Mouse (Mus musculus) common myeloid progenitor, adult 5-6 weeks (primary cell): ENCODE measurements at regions not wholly inside any gene's neighbourhood (a gene's known extent, or its start where the extent isn't known, plus 50 kb on each side); places are given as distances from the start of the nearest gene placed in this dataset.

Experiments used
- ATAC-seq: replicated peaks from 2 replicates; pipeline ENCODE4 v1.8.0; 2016; ENCODE audit warnings: low read depth, mild to moderate bottlenecking, moderate TSS enrichment, inconsistent platforms; ENCODE audit not compliant: poor library complexity, severe bottlenecking

DNA sequence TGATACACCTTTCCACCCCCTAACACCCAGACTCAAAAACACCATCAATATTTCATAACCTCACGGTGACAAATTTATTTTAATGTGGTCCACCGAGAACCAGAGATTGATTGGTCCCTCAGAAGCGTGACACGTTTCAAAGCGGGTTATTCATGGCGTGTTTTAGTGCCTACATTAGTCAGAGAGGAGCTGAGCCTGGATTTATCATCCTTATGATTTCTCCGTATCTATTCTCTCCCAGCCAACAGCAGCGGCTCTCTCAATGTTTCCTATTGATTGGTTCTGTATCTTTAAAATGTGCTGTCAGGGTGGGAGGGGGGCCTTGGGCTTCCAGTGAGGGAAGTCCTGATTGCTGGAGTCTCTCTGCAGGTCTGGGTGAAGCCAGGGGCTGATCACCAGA lies 219.9 kb downstream of the Dhx35 start:
- no peak for ATAC-seq

DNA sequence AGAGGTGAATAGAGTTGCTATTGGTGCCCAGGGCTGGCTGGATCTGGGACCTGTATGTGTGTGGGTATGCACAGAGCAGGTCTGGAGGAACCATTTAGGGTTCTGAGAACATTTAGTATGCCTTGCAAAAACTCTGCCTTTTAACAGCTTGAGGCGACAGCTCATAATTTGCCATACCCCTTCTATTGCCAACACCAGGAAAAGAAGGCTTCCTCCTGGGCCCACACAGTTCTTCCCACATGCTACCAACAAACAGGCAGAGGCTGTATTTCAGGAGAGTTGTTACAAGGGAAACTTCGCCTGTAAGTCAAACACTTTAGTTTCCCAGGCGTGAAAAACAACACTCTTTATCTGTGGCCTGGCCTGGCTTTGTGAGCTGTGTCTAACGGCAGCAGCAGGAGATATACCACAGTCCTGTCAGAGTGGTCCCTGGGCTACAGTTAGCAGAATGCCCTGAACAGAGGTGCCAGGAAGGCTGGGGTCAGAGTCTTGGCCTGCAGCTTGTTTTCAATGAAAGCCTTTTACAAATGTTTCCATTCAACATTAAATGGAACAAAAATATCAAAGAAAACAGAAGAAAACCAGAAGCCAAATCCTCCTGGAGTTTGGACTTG lies 225.4 kb downstream of the Dhx35 start:
- no peak for ATAC-seq

DNA sequence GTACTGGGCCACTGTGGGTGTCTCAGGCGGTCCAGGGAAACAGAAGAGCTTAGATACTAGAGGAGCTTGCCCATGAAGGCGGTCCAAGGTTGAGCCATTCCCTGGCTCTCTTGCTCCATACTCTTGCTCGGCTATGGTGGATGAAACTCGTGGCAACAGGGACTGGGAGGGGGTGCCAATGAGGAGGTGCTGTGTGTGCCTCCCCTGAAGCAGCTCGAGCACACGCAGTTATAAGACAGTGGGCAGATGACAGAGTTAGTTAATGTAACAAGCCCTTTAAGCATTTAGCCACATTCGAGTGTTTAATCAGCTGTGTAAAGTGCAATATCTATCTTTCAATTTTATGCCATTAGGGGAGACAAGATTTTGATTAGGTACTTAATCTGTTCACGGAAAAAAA lies 237.5 kb downstream of the Dhx35 start:
- no peak for ATAC-seq

DNA sequence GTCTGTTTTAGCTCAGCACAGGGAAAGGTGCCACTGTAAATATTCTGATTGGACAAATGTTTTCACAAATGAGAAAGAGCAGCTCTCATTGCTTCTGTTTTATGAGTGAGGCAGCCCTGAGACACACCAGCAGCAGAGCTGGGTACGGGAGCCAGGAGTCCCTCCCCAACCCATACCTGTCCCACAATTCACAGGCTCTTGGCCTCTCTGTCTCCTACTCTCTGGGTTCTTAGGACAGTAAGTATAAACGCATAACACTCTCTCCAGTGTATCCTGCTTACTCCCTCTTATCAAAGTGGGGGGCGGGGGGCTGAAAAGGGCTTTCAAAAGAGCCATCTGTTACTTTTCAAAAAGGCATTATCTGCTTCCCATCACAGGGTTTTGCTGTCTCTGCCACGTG lies 245.3 kb downstream of the Dhx35 start:
- no peak for ATAC-seq

DNA sequence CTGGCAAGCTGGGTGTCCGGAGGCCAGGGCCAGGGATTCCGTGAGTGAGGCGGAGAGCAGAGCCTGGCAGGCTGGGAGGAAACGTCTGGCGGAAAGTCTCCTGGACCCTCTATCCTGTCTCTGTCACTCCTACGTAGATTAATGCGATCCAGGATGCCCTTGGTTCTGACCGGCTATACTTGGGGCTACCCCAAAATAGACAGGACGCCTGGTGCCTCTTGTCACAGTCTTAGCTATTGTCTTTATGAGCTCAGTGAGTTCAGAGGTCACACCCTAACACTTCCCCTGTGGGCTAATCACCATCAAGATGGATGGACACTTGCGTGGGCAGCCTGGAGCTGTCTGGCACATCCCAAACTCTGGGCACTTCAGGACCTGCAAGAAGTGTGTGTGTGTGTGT lies 258.9 kb downstream of the Dhx35 start:
- 0 out of 2 replicates have a peak, but pooled peaks have one; percentile 11 for ATAC-seq

DNA sequence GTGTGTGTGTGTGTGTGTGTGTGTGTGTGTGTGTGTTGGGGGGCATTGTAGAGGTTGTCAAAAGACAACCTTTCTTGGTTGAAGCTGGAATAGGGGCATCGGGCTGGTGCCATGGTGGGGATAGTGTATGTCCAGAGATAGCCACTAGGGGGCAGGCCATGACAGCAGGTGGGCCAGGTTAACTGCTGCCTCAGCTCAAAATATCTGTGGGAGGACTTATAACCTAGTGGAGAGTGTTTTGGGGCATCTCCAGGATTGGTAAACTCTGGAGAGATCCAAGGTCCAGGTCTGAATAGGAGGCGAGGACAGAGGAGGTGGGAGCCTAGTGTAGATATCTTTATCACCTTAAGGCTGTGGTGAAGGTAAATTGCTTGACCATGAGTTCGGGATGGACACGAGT lies 259.3 kb downstream of the Dhx35 start:
- peak; percentile 78 for ATAC-seq

DNA sequence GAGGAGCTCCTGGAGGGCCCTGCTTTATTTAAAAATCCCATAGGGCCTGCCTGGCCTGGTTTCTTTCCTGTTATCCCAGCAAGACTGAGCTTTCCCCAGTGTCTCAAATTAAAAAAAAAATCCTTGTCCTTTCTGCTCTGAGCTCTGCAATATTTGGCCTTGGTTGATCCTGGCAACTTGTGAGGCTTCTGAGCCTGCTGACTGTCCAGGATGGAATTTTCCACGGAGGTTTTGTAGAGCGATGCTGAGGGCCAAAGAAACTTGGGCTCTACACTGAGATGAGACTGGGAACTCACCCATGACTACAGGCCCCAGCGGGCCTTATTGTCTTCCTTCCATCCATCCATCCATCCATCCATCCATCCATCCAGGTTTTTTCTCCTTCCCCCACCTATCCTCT lies 259.8 kb downstream of the Dhx35 start:
- no peak for ATAC-seq

DNA sequence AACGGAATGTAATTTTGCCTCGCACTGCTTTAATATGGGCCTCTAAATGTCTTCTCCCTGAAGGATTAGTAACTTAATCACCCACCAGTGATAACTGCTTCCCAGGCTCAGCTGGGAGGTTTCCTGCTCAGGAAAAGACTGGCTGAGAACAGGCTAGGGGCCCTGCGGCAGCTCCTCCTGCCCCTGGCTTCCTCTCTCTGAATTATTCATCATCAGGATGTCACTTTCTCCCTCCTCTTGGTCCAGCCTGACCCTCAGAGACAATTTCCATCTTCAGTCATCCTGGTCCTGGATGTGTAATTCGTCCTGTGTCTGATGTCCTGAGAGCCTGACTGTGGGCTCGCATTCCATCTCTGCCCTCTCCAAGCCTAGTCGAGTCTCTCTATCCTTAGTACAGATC lies 261.2 kb downstream of the Dhx35 start:
- ATAC-seq = no peak

DNA sequence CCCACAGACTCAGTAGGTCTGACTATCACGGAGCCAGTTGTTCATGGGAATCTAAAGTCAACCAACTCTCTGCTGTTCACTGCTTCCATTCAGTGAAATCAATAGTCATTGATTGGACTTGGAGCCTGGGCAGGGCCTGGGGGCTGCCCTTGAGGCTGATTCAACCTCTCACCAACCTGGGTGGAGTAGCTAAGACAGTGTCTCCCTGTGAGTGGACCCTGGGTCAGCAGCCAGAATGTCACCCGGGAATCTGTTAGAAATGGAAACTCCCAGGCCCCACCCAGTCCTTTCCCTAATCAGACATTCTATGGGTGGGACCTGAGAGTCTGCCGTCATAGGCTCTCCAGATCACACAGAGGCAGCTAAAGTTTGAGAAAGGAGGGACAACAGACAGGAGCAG lies 262.4 kb downstream of the Dhx35 start:
- ATAC-seq = no peak

DNA sequence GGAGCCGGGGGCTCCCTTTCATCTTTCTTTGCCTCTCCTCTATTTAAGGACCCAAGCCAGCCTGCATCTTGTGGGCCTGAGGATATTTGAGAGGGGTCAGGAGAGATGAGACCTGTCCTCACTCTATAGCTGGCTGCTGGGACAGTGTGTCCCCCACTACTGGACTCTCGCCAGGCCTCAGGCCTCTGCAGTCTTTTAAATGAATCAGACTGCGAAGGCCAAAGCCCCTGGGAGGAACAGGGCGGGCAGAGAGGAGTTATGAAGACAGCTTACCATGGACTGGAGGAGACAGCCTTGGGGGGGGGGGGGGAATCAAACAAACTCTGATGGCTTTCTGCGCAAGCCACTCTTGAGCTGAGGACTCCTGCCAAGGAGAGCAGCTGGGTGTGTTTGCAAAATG lies 262.9 kb downstream of the Dhx35 start:
- ATAC-seq = no peak

DNA sequence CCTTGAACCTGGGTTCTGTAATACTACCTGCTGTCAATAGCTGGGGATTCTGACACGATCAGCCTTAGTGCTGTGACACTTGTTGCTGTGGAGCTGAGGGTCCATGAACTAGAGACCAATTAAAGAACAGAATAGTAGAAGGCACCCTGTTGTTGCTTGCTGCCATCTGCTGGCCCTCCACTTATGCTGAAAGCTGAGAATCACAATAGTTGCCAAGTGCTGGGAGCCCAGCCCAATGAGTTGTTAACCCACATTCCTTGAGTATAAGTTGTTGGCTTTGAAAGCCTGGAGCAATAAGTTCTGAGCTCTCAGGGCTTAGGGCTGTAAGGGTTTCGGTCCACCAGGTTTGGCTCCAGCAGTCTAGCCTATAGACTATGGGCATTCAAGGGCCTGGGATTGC lies 267.7 kb downstream of the Dhx35 start:
- no peak for ATAC-seq

DNA sequence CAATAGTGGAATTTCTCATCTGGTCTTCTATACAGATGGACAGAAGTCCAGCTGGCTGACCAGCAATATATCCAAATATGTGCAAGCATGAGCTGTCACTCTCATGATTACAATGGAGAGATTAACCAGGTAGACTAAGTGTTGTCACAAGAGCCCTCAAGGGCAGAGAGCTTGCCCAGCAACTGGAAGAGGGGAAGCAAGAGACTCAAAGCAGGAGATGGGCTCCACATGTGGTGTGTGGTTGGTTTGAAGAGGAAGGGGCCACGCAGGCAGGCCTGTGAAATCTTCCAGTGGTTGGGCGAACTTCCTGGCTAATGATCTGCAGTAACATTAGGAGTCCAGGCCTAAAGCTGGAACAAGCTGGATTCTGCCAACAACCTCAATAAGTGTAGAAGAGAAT lies 268.1 kb downstream of the Dhx35 start:
- ATAC-seq = no peak

DNA sequence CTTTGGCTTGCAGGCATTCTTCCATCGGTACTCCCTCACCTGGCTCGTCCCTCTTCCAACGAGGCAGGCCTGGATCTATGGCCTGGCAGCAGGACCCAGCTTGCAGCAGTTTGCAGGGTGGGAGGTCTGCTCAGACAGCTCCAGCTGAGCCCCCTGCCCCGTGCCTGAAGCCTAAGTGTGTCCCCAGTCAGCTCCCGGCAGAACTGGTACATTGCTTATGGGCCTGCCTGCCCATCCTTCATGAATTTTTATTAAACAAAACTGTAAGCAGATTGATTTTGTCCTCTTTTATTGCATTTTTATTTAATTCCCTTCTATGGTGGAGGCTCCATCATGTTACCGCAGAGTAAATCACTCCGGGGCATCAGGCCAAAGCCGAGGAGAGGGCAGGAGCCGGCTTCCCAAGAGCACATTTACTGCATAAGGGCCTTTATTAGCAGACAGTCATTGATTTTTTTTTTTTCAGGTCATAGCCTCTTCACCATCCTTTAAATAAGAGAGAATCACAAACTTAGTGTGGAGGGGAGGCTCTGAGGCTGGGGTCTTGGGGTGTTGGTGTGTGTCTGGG lies 269.9 kb downstream of the Dhx35 start:
- ATAC-seq = no peak

DNA sequence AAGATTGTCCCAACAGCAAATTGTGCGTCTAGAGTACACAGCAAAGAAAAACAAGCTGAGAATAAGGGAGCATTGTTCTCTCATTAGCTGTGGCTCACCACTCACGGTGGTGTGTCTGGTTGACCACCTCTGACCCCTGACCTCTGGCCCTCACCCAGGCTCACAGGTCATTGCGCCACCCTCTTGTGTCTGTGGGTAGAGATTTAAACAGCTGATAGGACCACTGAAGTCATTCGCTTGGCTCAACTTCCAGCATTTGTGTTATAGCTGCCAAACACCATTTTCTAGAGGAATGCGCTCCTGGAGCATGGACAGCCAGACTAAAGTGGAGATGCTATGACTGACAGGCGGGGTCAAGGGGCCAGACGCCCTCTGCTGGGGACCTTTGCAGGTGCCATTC lies 272.9 kb downstream of the Dhx35 start:
- no peak for ATAC-seq

DNA sequence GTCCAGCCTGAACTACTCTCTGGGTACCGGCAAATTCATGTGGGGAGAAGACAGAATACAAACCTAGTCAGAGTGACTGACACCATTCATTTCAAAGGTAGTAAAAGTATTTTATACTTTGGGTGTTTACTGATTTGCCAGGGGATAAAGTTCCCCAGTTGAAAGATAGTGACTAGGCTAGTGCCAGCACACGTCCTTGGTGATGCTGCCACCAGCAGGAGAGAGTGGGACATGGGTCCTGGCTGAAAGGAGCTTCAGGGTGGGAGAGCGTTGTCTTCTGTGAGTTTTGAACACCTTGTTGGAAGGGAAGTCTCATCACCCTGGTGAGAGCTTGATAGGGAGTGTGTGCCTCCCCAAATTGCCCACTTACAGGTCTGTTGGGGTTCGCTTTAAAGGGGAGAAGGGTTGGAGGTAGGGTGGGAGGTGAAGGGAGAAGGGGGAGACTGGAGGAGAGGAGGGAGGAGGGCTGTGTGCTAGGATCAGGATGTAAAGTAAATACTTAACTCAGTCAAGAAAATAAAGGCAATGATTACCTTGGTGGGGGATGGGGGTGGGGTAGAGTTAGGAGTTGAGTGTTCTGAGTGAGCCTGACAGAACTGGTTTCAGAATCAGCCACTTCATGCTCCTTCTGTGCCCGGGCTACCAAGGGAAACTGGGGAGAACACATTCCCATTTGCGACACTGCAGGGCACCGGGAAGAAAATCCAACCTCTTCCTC lies 273.9 kb downstream of the Dhx35 start:
- no peak for ATAC-seq

DNA sequence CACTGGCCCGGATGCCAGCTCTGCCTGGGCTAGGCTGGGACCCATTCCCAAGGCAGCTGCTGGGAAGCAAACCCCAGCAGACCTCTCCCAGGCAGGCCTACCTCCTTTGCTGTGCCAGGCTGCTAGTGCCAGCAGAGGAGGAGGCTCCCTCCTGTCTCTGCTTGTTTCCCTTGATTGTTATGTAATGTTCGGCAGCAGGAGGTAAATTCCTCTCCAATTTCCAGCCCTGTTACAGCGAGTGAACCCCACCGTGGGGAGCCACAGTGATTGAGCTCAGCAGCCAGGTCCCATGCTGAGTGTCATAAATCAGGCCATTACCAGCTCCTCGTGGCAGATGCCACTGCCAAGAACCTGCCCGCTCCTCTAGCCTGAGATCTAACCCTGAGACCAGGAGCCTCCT lies 274.6 kb downstream of the Dhx35 start:
- no peak for ATAC-seq

DNA sequence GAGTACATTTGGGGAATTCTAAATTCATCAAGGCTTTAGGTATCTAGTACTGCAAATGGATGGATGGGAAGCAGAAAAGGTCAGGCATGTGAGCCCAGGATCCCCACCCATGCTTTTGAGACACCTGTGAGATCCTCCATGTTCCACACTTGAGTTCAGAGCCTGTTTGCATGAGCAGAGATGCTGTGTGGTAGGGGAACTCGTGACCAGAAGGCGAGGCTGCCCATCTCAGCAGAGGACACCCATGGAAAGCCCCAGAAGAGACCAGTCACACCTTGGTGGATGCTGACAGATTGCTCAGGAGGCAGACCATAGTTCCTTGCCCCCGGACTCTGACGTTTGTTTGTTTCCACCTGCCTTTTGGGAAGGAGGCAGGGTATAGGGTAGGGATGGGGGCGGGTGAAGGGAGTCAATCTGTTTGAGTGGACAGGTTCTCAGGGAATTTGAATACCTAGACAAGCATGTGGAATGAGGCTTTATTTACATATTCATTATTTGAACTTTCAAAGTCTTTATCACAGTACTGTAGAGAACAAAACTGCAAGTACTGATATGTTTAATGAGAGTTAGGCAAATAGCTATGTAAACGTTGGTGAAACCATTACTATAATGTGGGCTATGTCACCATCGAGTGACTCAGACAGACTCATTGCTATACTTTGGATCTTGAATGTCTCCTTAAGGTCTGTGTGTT lies 278.5 kb downstream of the Dhx35 start:
- ATAC-seq = no peak

DNA sequence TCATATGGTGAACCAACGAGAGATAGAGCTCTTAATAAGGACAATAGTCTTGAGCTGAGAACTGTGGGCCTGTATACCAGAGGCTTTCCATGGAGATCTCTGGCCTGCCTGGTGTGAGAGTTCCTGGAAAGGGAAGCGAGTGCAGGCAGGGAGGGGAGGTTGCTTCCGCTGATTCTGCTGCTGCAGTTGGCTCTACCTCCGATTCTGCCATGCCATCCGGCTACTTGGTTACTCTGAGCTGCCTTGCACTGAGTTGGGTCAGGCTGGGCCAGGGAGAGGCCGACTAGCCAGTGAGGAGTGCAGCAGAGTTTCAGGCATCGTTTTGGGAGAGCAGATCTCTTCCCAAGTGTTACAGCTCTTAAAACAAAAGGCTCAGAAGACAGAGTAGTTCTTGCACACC lies 285.2 kb downstream of the Dhx35 start:
- no peak for ATAC-seq

DNA sequence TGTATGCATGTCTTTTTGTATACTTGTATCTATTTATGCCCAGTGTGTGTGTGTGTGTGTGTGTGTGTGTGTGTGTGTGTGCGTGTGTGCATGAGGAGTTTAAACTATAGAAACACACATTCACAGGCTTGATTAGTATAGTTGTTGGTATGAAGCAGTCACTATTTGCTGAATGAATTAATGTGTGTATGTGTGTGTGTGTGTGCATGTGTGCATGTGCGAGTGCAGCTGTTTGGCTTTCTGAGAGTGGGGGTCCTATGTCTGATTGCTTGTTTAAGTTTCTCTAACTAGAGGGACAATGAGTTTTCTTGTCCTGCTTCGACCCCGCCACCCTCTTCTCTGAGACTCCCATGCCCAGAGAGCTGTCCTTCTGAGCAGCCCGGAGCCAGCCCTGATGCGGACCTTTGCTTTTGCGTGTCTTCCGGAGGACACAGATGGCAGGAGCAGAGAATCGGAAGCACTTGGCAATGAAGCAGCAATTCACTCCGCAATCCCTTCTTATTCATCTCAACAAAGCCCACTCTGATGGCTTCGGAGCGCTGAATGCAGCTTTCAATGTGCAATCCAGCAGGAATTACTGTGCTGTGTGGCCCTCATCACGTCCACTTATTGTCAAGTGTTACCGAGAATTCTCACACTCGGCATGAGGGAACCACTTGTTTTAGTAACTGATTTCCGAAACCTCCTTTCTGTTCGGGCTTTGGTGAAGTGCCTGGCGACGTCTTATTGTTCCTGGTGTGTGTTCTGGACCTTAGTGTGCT lies 286.4 kb downstream of the Dhx35 start:
- ATAC-seq = no peak

DNA sequence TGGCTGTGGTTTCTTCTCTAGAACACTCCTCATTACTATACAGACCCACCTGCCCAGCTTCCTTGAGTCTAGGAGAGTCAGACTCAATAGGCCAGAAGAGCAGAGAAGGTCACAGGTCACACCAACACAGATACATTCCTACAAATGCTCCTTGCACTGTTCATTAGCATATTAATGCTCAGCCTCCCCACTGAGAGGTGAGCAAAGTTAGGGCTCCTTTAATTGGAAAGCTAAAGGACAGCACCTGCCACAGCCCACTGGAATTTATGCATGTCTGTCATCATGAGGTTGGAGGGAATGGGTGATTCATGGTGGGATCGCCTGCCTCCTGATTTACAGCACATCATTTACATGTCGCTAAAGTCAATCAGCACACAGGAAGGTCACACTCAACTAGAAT lies 292.2 kb downstream of the Dhx35 start:
- no peak for ATAC-seq

DNA sequence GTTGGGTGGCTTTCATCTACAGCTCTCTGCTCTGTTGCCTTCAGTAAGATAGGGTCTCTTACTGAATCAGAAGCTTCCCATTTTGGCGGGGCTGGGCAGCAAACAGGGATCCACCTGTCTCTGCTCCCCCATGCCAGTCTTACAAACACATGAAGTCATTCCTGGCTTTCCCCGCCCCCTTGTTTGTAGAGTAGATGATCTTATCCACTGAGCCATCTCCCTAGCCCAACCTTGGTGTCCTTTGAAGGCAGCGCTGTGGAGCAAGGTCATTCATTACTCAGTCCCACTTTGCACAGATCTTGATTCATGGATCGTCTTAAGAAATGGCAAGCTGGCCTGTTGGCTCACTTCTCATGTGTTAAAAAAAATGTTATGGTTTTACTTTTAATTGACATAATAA lies 293.6 kb downstream of the Dhx35 start:
- no peak for ATAC-seq
